ENCODE assay signal across 9 mouse cellular contexts in genomic region chr10:33653142-33653541, GRCm38 (mm10). TPM values are rescaled to one million over a fixed set of nuclear protein-coding genes. Genes with fewer than 3 reads are reported as not detected.
DNase-seq lines count a peak whose midpoint lies in the region; ATAC-seq and TF ChIP-seq lines count a peak whose summit lies in the region.
"Had no signal": no experiment of that assay in that cellular context is flagged by ENCODE, and none has a peak within 500 bp of the region (broad histone marks: within the 10 kb centered on the region; RNA-seq: fewer than 3 reads in every experiment).

No protein-coding gene starts in this region.

- peak; percentile 72 for TF ChIP-seq CTCF in gastrocnemius, adult 2 months (IDR thresholded peaks at IDR 0.05)

- H3K27ac ChIP-seq in gastrocnemius, adult 2 months: no peak overlapping the region
- H3K27ac ChIP-seq: neural tube, embryonic 13.5 days had no signal

- H3K4me3 ChIP-seq in gastrocnemius, adult 2 months: no peak overlapping the region
- H3K4me3 ChIP-seq: neural tube, embryonic 13.5 days had no signal

- no peak for ATAC-seq in megakaryocyte-erythroid progenitor cell, adult 5-6 weeks (replicated peaks; ENCODE audit: low FRiP score, low TSS enrichment, poor library complexity, severe bottlenecking)

- intact Hi-C loops in gastrocnemius, adult 2 months (cut with DNase I): no loop called here

- peak; percentile 44 for DNase-seq in gastrocnemius, adult 2 months
- no peak for DNase-seq in gastrocnemius, adult 18-20 months (ENCODE audit: low spot score)
- peak; percentile 78 for DNase-seq in testis, postnatal 10 days (ENCODE audit: low spot score)
- DNase-seq in testis, postnatal 14 days (ENCODE audit: low spot score): no peak
- DNase-seq in embryo, embryonic 9.5 days (ENCODE audit: extremely low spot score): peak; percentile 32
- peak; percentile 81 to 82 for DNase-seq in kidney, postnatal 4 days
- peak; percentile 7 for DNase-seq in lung, postnatal 36 days

RNA-seq across cellular contexts. Expression of gene Clvs2, which starts 28.6 kb away (rescaled TPM):
- total RNA-seq in gastrocnemius, adult 2 months (2021): not detected
- under 1 TPM in 1 of 2 experiments, not detected in 1; 0.05 TPM for total RNA-seq in gastrocnemius, adult 18-20 months (2021)
- total RNA-seq in megakaryocyte-erythroid progenitor cell, adult 5-6 weeks (2014; fragmentation: Nextera tagmentation): not detected in 2 replicates
- not detected in 2 replicates for total RNA-seq in megakaryocyte-erythroid progenitor cell, adult 5-6 weeks (2017)

Comparison
In these comparisons a context has a peak if more than half of its experiments do, and no peak if none do; other contexts are left out.
1. DNase-seq: peak in gastrocnemius, adult 2 months (single experiment), testis, postnatal 10 days (single experiment), embryo, embryonic 9.5 days (single experiment), kidney, postnatal 4 days (2 of 2) and lung, postnatal 36 days (single experiment); none in gastrocnemius, adult 18-20 months (single experiment) and testis, postnatal 14 days (single experiment).